Mouse (Mus musculus) right cerebral cortex, postnatal 25 days (tissue): ENCODE data around the gene Galnt10.

Experiments
- DNase-seq: peaks from one replicate; pipeline ENCODE4 v3.0.0; 2022

Gene Galnt10

DNA sequence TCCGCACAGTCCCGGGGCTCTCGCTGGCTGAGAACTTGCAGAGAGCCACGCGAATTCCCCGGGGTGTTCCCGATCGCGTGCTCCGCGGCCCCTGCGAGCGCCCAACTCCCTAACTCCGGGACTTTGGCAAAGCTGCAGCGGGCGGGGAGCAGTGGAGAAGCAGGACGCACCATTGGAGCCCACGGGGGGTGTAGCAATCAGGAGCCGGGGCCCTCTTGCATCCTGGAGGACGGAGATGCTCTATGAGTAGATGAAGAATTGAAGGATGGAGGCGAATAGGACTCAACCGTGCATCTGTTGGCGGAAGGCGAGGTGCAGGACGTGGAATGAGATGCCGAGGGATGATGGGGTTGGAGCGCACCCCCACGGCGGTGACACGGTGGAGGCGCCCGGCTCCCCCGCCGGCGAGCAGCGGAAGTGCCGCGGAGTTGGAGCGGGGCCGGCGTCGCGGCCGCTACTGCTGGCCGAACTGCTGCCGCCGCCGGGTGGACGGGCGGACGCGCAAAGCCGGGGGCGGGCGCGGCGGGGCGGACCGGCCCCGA is at the start of gene Galnt10:
Galnt10 (plus strand) TSS at position 425 of the 542 bp plus-strand sequence.
- peak; percentile 84 for DNase-seq

GRCm38 (mm10) chr11:57595899-57596298 is 49.3 kb upstream of the Galnt10 start:
- DNase-seq = no peak

DNA sequence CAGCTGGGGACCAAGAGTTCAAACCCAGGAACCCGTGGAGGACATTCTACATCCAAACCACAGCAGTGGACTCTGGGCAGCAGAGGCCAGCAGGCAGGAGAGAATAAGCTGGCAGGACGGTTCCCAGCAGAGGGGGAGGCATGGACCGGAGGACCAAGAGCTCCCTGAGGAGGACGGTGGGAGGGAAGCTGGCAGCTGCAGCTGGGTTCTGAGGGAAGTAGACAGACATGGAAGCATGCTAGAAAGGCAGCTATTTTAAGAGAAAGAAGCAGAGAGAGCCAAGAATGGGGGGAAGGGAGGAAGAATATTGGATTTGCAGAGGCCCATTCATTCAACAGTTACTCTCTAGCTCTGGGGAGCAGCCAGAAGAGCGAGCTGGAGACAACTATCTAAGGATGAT is 47.1 kb upstream of the Galnt10 start:
- peak; percentile 59 for DNase-seq

DNA sequence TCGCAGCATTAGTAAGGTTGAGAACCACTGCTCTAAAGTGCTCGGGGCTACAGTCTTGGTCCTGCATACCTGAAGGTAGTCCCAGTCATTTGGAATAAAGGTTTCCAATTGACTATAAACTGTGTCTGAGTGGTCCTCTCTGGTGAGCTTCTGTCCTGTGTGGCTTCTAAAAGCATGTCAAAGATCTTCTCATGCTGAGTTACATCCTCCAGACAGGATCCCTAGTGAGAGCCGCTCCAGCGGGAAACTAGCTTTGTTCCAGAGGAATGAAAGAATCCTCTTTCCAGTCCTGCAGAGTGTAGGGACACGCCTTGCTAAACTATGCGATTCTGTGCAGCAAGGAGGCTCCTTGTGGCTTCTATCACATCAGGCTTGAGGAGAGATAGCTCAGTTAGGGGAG is 45.9 kb upstream of the Galnt10 start:
- DNase-seq = no peak

GRCm38 (mm10) chr11:57600113-57600512 is 45.1 kb upstream of the Galnt10 start:
- no peak for DNase-seq

GRCm38 (mm10) chr11:57600621-57601121 is 44.6 kb upstream of the Galnt10 start:
- DNase-seq = peak; percentile 14

GRCm38 (mm10) chr11:57601806-57602455 is 43.3 kb upstream of the Galnt10 start:
- DNase-seq = no peak

GRCm38 (mm10) chr11:57605086-57605485 is 40.2 kb upstream of the Galnt10 start:
- no peak for DNase-seq

- DNase-seq = no peak
These were observed 39.6 kb upstream of the Galnt10 start for GRCm38 (mm10) chr11:57605660-57606059.

GRCm38 (mm10) chr11:57614502-57614901 is 30.7 kb upstream of the Galnt10 start:
- DNase-seq = no peak

DNA sequence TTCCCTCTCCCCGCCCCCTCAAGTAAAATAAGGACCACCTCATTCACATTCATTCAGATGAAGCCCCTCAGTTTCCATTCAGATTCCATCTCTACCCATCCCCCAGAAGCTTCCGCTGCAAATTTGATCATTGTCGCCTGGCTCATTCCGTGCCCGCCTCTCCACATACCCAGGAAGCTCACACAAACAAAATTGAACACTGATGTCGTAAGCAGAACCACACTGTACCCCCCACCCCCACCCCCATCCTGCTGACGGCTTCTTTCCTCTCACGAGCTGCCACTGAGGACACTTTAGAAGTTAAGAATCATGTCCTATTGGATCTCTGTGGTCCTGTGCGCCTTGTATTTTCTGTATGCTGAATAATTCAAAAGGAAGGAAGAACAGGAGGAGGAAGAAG is 30.0 kb upstream of the Galnt10 start:
- no peak for DNase-seq

- no peak for DNase-seq
These were observed 29.4 kb upstream of the Galnt10 start for GRCm38 (mm10) chr11:57615871-57616270.

DNA sequence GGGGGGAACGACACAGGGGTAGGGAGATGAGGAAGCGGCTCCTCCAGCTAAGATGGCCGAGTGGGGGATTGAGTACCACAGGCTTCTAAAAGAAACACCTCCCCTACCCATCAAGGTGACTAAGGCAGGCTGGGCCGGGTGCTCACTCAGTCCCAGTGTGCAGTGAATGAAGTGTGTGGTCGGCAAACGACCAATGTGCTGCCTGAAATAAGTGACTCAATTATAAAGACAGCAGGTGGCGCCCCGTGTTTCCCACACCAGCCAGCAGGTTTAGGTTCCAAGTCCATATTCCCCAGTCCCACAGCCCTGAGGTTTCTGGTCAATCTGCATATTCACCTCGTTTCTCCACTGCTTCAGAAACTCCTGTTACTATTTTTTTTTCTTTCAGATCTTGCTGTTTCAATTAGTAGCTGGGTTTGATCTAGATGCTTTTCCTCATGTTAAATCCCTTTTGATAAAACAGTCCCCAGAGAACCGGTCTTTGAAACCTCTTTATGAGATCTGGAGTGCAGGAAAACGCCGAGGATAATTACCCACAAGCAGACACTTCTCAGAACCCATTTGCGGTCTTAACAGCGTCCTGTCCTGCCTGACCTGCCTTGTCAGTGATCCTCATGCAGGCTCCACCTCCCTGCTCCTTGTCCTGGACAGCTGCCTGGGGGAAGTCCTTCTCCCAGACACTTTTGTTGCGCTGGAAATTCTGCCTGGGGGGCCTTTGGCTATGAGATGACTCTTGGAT is 27.5 kb upstream of the Galnt10 start:
- DNase-seq = no peak

DNA sequence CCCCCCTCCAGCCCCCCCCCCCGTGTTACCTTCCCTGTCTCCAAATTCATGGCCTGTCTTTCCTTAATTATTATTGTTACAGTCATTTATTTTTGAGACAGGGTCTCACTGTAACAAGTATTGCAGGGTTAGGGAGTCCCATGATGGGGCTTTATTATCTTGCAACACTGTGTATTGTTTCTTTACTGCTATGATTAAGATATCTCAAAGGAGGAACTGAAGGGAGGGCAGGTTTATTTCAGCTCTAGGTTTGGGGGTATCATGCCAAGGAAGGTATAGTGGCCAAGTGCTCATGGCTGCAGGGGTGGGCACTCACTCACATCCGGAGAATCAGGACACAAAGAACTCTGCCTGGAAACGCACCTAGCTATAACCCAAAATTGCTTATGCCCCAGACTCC is 23.8 kb upstream of the Galnt10 start:
- no peak for DNase-seq

GRCm38 (mm10) chr11:57621876-57622275 is 23.4 kb upstream of the Galnt10 start:
- no peak for DNase-seq

DNA sequence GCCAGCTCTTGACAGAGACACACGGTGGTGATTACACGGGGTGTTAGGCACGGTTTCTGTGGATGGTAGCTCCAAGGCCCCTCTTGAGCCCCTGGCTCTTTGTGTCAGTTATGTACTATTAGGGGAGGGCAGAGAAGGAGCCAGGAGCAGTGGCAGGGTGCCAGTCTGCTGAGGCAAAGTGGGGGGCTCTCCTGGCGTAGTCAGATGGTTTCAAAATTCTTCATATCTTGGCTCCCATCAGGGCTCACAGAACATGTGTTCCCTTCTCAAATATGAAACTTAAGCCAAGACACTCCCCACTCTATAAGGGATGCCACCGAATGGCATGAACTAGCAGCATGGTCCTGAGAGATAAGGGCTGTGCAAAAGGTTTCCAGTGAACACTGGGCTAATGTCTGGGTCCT is 20.8 kb upstream of the Galnt10 start:
- DNase-seq = no peak

- DNase-seq = no peak
These were observed 19.8 kb upstream of the Galnt10 start for GRCm38 (mm10) chr11:57625465-57625864.

DNA sequence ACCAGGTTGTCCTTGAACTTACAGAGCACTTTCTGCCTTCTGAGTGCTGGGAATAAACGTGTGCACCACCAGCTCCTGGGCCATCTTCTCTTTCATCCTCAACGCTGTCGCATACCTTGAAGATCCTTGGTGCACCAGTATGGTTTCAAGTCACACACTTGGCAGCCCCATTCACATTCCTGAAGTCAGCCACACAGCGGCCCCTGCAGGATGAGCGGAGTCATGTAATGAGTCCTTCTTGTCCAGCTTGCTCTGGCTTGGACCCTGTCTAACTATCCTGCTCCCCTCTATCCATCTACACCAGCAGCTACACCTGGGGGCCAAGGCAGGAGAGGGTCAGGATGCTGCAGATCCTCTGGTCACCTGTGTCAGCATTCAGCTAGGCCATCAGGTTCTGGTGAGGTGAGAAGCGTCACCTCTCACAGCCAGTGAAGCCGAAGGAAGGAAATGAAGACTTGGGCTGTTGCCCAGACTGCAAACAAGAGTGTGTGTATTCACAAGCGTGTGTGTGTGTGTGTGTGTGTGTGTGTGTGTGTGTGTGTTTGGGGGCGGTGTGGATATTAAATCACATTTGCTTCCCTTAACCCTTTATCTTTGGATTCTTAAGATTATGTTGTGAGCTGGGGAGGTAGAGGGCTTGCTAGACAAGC is 18.0 kb upstream of the Galnt10 start:
- DNase-seq = no peak

- no peak for DNase-seq
These were observed 13.3 kb upstream of the Galnt10 start for GRCm38 (mm10) chr11:57631805-57632485.

GRCm38 (mm10) chr11:57633006-57633405 is 12.2 kb upstream of the Galnt10 start:
- DNase-seq = no peak

DNA sequence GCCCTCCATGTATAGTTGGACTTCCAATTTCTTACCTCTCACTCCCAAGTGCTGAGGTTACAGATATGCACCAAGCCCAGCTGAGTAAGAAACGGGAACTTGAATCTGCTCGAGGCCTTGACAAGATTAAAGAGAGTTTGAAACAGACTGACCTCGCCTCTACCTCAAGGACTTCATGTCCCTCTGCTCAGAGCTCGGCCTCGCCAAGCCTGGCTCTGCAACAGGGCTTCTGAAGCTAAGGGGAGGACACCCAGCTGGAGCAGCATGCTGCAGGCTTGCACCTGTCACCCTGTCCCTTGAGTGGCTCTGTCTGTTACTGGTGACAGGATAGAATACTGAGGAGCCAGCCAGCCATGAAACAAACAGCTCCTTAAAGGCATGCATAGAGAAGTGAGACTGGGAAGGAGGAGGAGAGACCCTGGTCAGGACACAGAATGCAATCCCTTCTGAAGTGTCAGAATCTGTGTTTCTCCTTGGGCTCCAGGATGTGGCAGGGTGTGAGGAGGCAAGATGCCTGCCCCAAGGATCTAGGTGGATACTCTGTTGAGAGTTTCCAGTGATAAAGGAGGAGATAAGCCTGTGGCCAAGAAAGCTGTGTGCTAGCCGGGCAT is 11.2 kb upstream of the Galnt10 start:
- DNase-seq = no peak

DNA sequence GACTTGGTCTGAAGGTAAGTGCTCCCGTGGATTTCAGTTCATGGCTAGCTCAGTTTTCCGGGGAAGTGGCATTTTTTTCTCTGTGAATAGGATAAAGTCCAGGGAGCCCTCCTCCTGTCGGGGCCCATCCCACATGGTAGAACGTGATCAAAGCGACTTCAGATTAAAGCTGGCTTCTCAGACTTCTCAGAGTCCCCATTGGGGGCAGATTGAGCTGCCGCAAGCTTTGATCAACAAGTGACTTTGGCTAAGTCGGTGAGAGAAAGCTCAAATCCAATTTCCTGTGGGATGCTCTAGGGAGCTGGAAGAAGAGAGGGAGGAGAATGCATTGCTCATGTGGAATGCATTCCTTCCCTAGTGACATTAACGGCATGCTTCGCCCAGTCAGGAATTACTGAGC is 10.1 kb upstream of the Galnt10 start:
- no peak for DNase-seq

GRCm38 (mm10) chr11:57643691-57644090 is 1.6 kb upstream of the Galnt10 start:
- DNase-seq = peak; percentile 1
